ENCODE assay signal across 22 mouse cellular contexts in the genomic region with DNA sequence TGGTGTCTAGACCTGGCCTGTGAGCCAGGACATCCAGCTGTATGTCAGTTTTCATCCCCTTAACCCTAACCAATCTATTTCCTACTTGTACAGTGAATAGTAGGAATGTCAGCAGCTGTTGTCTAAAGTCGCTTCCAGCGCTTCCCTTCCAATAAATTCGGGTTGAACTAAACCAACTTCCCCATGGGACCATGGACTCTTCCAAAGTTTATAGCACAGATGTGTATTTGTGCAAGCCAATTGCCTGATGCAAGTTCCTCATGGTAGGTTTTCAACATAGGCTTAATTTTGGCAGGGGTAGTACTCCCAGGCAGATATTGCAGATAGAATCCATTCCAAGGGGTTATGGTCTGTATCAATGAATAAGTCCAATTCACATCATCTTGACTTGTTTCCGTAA.
DNase-seq lines count a peak whose midpoint lies in the region; ATAC-seq and TF ChIP-seq lines count a peak whose summit lies in the region.
"Had no signal": no experiment of that assay in that cellular context is flagged by ENCODE, and none has a peak within 500 bp of the region (broad histone marks: within the 10 kb centered on the region; RNA-seq: fewer than 3 reads in every experiment).

No protein-coding gene starts in this region.

- H3K9me3 ChIP-seq in stomach, postnatal 0 days (ENCODE audit: control insufficient read depth, low read length): no peaks in the 10 kb centered on the region
- H3K9me3 ChIP-seq: forebrain, embryonic 13.5 days; hindbrain, embryonic 12.5 days; limb, embryonic 12.5 days; lung, embryonic 15.5 days; midbrain, embryonic 10.5 days had no signal

- no peaks in the 10 kb centered on the region for H3K36me3 ChIP-seq in stomach, postnatal 0 days (ENCODE audit: control insufficient read depth, insufficient read depth, low read length)
- H3K36me3 ChIP-seq: hindbrain, embryonic 12.5 days; limb, embryonic 12.5 days; lung, embryonic 15.5 days; midbrain, embryonic 10.5 days had no signal

- no peak for TF ChIP-seq EP300 in stomach, postnatal 0 days (optimal IDR thresholded peaks at IDR 0.05)

- H3K4me2 ChIP-seq in stomach, postnatal 0 days (replicated peaks; ENCODE audit: low read depth): no peak overlapping the region
- H3K4me2 ChIP-seq: forebrain, embryonic 13.5 days; hindbrain, embryonic 12.5 days; limb, embryonic 12.5 days; lung, embryonic 15.5 days had no signal

- H3K27ac ChIP-seq in stomach, postnatal 0 days (replicated peaks): no peak overlapping the region
- H3K27ac ChIP-seq: forebrain, embryonic 13.5 days; hindbrain, embryonic 12.5 days; limb, embryonic 12.5 days; liver, embryonic 14.5 days; lung, embryonic 15.5 days; midbrain, embryonic 10.5 days had no signal

- no peaks in the 10 kb centered on the region for H3K27me3 ChIP-seq in stomach, postnatal 0 days (ENCODE audit: control insufficient read depth, insufficient read depth, low read length)
- H3K27me3 ChIP-seq: forebrain, embryonic 13.5 days; hindbrain, embryonic 12.5 days; limb, embryonic 12.5 days; lung, embryonic 15.5 days had no signal

- no peak for TF ChIP-seq CTCF in stomach, postnatal 0 days (IDR thresholded peaks at IDR 0.05; ENCODE audit: low read depth)

- H3K4me1 ChIP-seq in stomach, postnatal 0 days (replicated peaks; ENCODE audit: control insufficient read depth, insufficient read depth): no peaks in the 10 kb centered on the region
- H3K4me1 ChIP-seq: forebrain, embryonic 13.5 days; hindbrain, embryonic 12.5 days; limb, embryonic 12.5 days; lung, embryonic 15.5 days had no signal

- peak; percentile 29; the same call in 1 of the 2 replicates for ATAC-seq in stomach, postnatal 0 days (ENCODE audit: low FRiP score, low TSS enrichment)
- ATAC-seq in megakaryocyte, adult 5-6 weeks (ENCODE audit: poor library complexity, severe bottlenecking): no peak
- ATAC-seq: forebrain, embryonic 13.5 days; inflammation-experienced regulatory T-cells, adult 6 months had no signal

- H3K4me3 ChIP-seq in stomach, postnatal 0 days (ENCODE audit: low read depth, low read length): no peak overlapping the region
- H3K4me3 ChIP-seq: erythroblast, embryonic 14.5 days; forebrain, embryonic 13.5 days; hindbrain, embryonic 12.5 days; limb, embryonic 12.5 days; lung, embryonic 15.5 days; midbrain, embryonic 10.5 days had no signal

- peak; percentile 18 for DNase-seq in kidney, postnatal 10 days
- no peak for DNase-seq in kidney, adult 8-10 months
- peak; percentile 40 for DNase-seq in gastrocnemius, postnatal 25 days
- DNase-seq in heart, postnatal 14 days: peak; percentile 40 to 59
- DNase-seq in stomach, postnatal 0 days (ENCODE audit: low spot score): no peak
- no peak for DNase-seq in left cerebral cortex, postnatal 10 days (ENCODE audit: extremely low spot score in 1 of 2, low spot score in 2 of 2)
- DNase-seq: cerebellum, adult 2 months; kidney, adult 9 months; kidney, postnatal 36 days; layer of hippocampus, adult 9-11 months; lung, postnatal 4 days; thymus, adult 18-20 months; thymus, postnatal 4 days had no signal

- WGBS in stomach, postnatal 0 days: 75% methylated on average over 4 of the region's 4 CpGs

- intact Hi-C loops in heart, postnatal 14 days (cut with DNase I): no loop called here
- intact Hi-C loops in left cerebral cortex, postnatal 10 days (cut with DNase I): no loop called here

- H3K9ac ChIP-seq in stomach, postnatal 0 days (ENCODE audit: low read length): no peak overlapping the region
- H3K9ac ChIP-seq: forebrain, embryonic 13.5 days; hindbrain, embryonic 12.5 days; limb, embryonic 12.5 days; liver, embryonic 14.5 days; lung, embryonic 15.5 days had no signal

Comparison
In these comparisons a context has a peak if more than half of its experiments do, and no peak if none do; other contexts are left out.
1. DNase-seq: peak in kidney, postnatal 10 days (single experiment), gastrocnemius, postnatal 25 days (single experiment) and heart, postnatal 14 days (2 of 2); none in kidney, adult 8-10 months (0 of 2), stomach, postnatal 0 days (single experiment) and left cerebral cortex, postnatal 10 days (0 of 2).